Mouse (Mus musculus): ENCODE results near the gene Cyp3a13. TPM values are rescaled to one million over a fixed set of nuclear protein-coding genes. Genes with fewer than 3 reads are reported as not detected.
"Not testable (repeated sequence)": the region's sequence is repeated elsewhere in the genome, so short reads cannot be mapped to it uniquely, and the experiment has no call there.

The Cyp3a13 gene
- polyA plus RNA-seq, 1 experiment from 2014 or later, result not detected

- Histone ChIP-seq H3K9ac (replicated peaks) (no peak overlapping the region), H3K27me3 (no peaks in the 10 kb centered on the region), H3K36me3 (no peaks in the 10 kb centered on the region), H3K27ac (replicated peaks) (no peak overlapping the region), H3K4me1 (no peaks in the 10 kb centered on the region), H3K9me3 (no peaks in the 10 kb centered on the region), H3K4me2 (replicated peaks) (no peak overlapping the region), H3K4me3 (no peak overlapping the region)
- 79% methylated on average over 6 of the region's 6 CpGs for WGBS
- no peak for ATAC-seq (replicated peaks)
Observed at GRCm38 (mm10) chr5:137915550-137915949, 5.9 kb downstream of the Cyp3a13 start.

- Histone ChIP-seq H3K27ac (replicated peaks) (no peak overlapping the region), H3K4me1 (no peaks in the 10 kb centered on the region), H3K27me3 (no peaks in the 10 kb centered on the region), H3K4me3 (no peak overlapping the region), H3K4me2 (replicated peaks) (no peak overlapping the region), H3K36me3 (no peaks in the 10 kb centered on the region), H3K9ac (replicated peaks) (no peak overlapping the region), H3K9me3 (no peaks in the 10 kb centered on the region)
- ATAC-seq (replicated peaks), result no peak
Observed at GRCm38 (mm10) chr5:137914508-137914907, 6.9 kb downstream of the Cyp3a13 start.

- 88% methylated on average over 3 of the region's 3 CpGs for WGBS
- Histone ChIP-seq H3K9ac (replicated peaks) (no peak overlapping the region), H3K36me3 (no peaks in the 10 kb centered on the region), H3K27ac (replicated peaks) (no peak overlapping the region), H3K4me3 (no peak overlapping the region), H3K4me2 (replicated peaks) (no peak overlapping the region), H3K4me1 (no peaks in the 10 kb centered on the region), H3K9me3 (no peaks in the 10 kb centered on the region), H3K27me3 (no peaks in the 10 kb centered on the region)
- no peak for ATAC-seq (replicated peaks)
Observed at GRCm38 (mm10) chr5:137909564-137910262, 11.7 kb downstream of the Cyp3a13 start.

- H3K4me2 ChIP-seq (replicated peaks), result no peak overlapping the region
- ATAC-seq (replicated peaks), result no peak
- H3K9me3 ChIP-seq, result no peaks in the 10 kb centered on the region
- H3K27me3 ChIP-seq, result 0 out of 2 replicates have a peak, but pooled peaks cover 4% of the 10 kb centered on the region
- H3K4me3 ChIP-seq, result no peak overlapping the region
- no peak overlapping the region for H3K9ac ChIP-seq (replicated peaks)
- H3K4me1 ChIP-seq, result no peaks in the 10 kb centered on the region
- WGBS, result 58% methylated on average over 1 of the region's 1 CpGs
- H3K36me3 ChIP-seq, result no peaks in the 10 kb centered on the region
- no peak overlapping the region for H3K27ac ChIP-seq (replicated peaks)
Observed at GRCm38 (mm10) chr5:137897812-137898211, 23.6 kb downstream of the Cyp3a13 start.

- no peaks in the 10 kb centered on the region for H3K9me3 ChIP-seq
- ATAC-seq (replicated peaks), result no peak
- WGBS, result 41% methylated on average over 1 of the region's 1 CpGs
- H3K27me3 ChIP-seq, result 0 out of 2 replicates have a peak, but pooled peaks cover 4% of the 10 kb centered on the region
- H3K9ac ChIP-seq (replicated peaks), result no peak overlapping the region
- no peaks in the 10 kb centered on the region for H3K4me1 ChIP-seq
- no peak overlapping the region for H3K4me2 ChIP-seq (replicated peaks)
- H3K27ac ChIP-seq (replicated peaks), result no peak overlapping the region
- H3K36me3 ChIP-seq, result no peaks in the 10 kb centered on the region
- H3K4me3 ChIP-seq, result no peak overlapping the region
Observed at GRCm38 (mm10) chr5:137892954-137893353, 28.5 kb downstream of the Cyp3a13 start.

- Histone ChIP-seq H3K4me3 (no peak overlapping the region), H3K27me3 (no peaks in the 10 kb centered on the region), H3K9me3 (no peaks in the 10 kb centered on the region), H3K36me3 (no peaks in the 10 kb centered on the region), H3K4me1 (no peaks in the 10 kb centered on the region), H3K9ac (replicated peaks) (no peak overlapping the region), H3K27ac (replicated peaks) (no peak overlapping the region), H3K4me2 (replicated peaks) (no peak overlapping the region)
- 95% methylated on average over 1 of the region's 1 CpGs for WGBS
- no peak for ATAC-seq (replicated peaks)
Observed at GRCm38 (mm10) chr5:137887666-137888065, 33.8 kb downstream of the Cyp3a13 start.

- H3K36me3 ChIP-seq, result no peaks in the 10 kb centered on the region
- H3K4me3 ChIP-seq, result no peak overlapping the region
- no peak overlapping the region for H3K9ac ChIP-seq (replicated peaks)
- H3K27me3 ChIP-seq, result no peaks in the 10 kb centered on the region
- H3K4me1 ChIP-seq, result no peaks in the 10 kb centered on the region
- 12% methylated on average over 2 of the region's 2 CpGs for WGBS
- no peak overlapping the region for H3K27ac ChIP-seq (replicated peaks)
- no peak overlapping the region for H3K4me2 ChIP-seq (replicated peaks)
- no peak for ATAC-seq (replicated peaks)
- no peaks in the 10 kb centered on the region for H3K9me3 ChIP-seq
Observed at GRCm38 (mm10) chr5:137885894-137886293, 35.5 kb downstream of the Cyp3a13 start.

GRCm38 (mm10) chr5:137883345-137883744 lies 38.1 kb downstream of the Cyp3a13 start:
- ATAC-seq (replicated peaks), result no peak
- Histone ChIP-seq H3K27me3 (no peaks in the 10 kb centered on the region), H3K4me2 (replicated peaks) (no peak overlapping the region), H3K9ac (replicated peaks) (no peak overlapping the region), H3K36me3 (no peaks in the 10 kb centered on the region), H3K4me1 (no peaks in the 10 kb centered on the region), H3K4me3 (no peak overlapping the region), H3K27ac (replicated peaks) (no peak overlapping the region), H3K9me3 (no peaks in the 10 kb centered on the region)
- WGBS, result 87% methylated on average over 3 of the region's 3 CpGs

- Histone ChIP-seq H3K9me3 (no peaks in the 10 kb centered on the region), H3K4me3 (no peak overlapping the region), H3K27me3 (no peaks in the 10 kb centered on the region), H3K9ac (replicated peaks) (no peak overlapping the region), H3K4me2 (replicated peaks) (no peak overlapping the region), H3K27ac (replicated peaks) (no peak overlapping the region), H3K36me3 (no peaks in the 10 kb centered on the region), H3K4me1 (no peaks in the 10 kb centered on the region)
- no peak for ATAC-seq (replicated peaks)
- 78% methylated on average over 4 of the region's 4 CpGs for WGBS
Observed at GRCm38 (mm10) chr5:137882922-137883321, 38.5 kb downstream of the Cyp3a13 start.

- Histone ChIP-seq H3K9me3 (no peaks in the 10 kb centered on the region), H3K36me3 (no peaks in the 10 kb centered on the region), H3K27ac (replicated peaks) (no peak overlapping the region), H3K4me1 (no peaks in the 10 kb centered on the region), H3K4me3 (no peak overlapping the region), H3K9ac (replicated peaks) (no peak overlapping the region), H3K4me2 (replicated peaks) (no peak overlapping the region), H3K27me3 (no peaks in the 10 kb centered on the region)
- no peak for ATAC-seq (replicated peaks)
- WGBS, result 60% methylated on average over 2 of the region's 2 CpGs
Observed at GRCm38 (mm10) chr5:137877860-137878259, 43.6 kb downstream of the Cyp3a13 start.

- no peaks in the 10 kb centered on the region for H3K9me3 ChIP-seq
- H3K9ac ChIP-seq (replicated peaks), result no peak overlapping the region
- no peak overlapping the region for H3K4me3 ChIP-seq
- H3K4me2 ChIP-seq (replicated peaks), result no peak overlapping the region
- H3K36me3 ChIP-seq, result no peaks in the 10 kb centered on the region
- H3K4me1 ChIP-seq, result no peaks in the 10 kb centered on the region
- H3K27me3 ChIP-seq, result no peaks in the 10 kb centered on the region
- H3K27ac ChIP-seq (replicated peaks), result no peak overlapping the region
- ATAC-seq (replicated peaks), result no peak
- 89% methylated on average over 2 of the region's 2 CpGs for WGBS
Observed at GRCm38 (mm10) chr5:137875054-137875453, 46.4 kb downstream of the Cyp3a13 start.

- ATAC-seq (replicated peaks); H3K9ac ChIP-seq (replicated peaks); H3K4me2 ChIP-seq (replicated peaks); H3K27ac ChIP-seq (replicated peaks); H3K4me1 ChIP-seq; H3K9me3 ChIP-seq; H3K4me3 ChIP-seq; H3K27me3 ChIP-seq; H3K36me3 ChIP-seq: not testable (repeated sequence)
- WGBS, result 43% methylated on average over 1 of the region's 1 CpGs
Observed at GRCm38 (mm10) chr5:137872381-137872702, 49.1 kb downstream of the Cyp3a13 start.

GRCm38 (mm10) chr5:137871644-137872380 lies 49.6 kb downstream of the Cyp3a13 start, which contains the start of gene Pilrb2:
Gene Pilrb2 (minus strand): TSS chr5:137871815.
- not testable (repeated sequence) for H3K27ac ChIP-seq (replicated peaks); H3K4me2 ChIP-seq (replicated peaks); H3K36me3 ChIP-seq; H3K27me3 ChIP-seq; H3K9me3 ChIP-seq; H3K4me3 ChIP-seq; H3K9ac ChIP-seq (replicated peaks); ATAC-seq (replicated peaks); H3K4me1 ChIP-seq
- 73% methylated on average over 3 of the region's 3 CpGs for WGBS

Measured in forebrain, embryonic 15.5 days (tissue).